Mouse (Mus musculus) liver, adult 2 months (tissue): ENCODE data around the gene Uck2. TPM values are rescaled to one million over a fixed set of nuclear protein-coding genes. Genes with fewer than 3 reads are reported as not detected.

Source experiments
- DNase-seq: peaks from one replicate; pipeline ENCODE4 v3.0.0-alpha.2; 2011; ENCODE audit warnings: low read depth, low spot score; ENCODE audit errors: extremely low read depth
- H3K27ac ChIP-seq: fragments of 200-500 bp; replicated peaks from 2 replicates; pipeline ENCODE4 v1.5.1; 2012; ENCODE audit warnings: low read depth, mild to moderate bottlenecking, control low read depth, inconsistent platforms, low read length; ENCODE audit not compliant: insufficient read depth
- H3K27me3 ChIP-seq: fragments of 200-500 bp; 2 replicates; pipeline ENCODE4 v1.6.1; 2012; ENCODE audit warnings: mild to moderate bottlenecking, moderate library complexity, low read length, inconsistent platforms; ENCODE audit not compliant: control insufficient read depth, insufficient read depth
- H3K36me3 ChIP-seq: fragments of 200-500 bp; 2 replicates; pipeline ENCODE4 v1.6.1; 2012; ENCODE audit warnings: low read length, inconsistent platforms; ENCODE audit not compliant: control insufficient read depth, insufficient read depth
- H3K4me1 ChIP-seq: fragments of 200-500 bp; 2 replicates; pipeline ENCODE4 v1.6.1; 2011; ENCODE audit warnings: low read length; ENCODE audit not compliant: control insufficient read depth, insufficient read depth
- H3K4me3 ChIP-seq: fragments of 200-500 bp; 2 replicates; pipeline ENCODE4 v1.5.1; 2011; ENCODE audit warnings: low read depth, mild to moderate bottlenecking, control low read depth, low read length, moderate library complexity; ENCODE audit not compliant: insufficient read depth
- H3K79me2 ChIP-seq: fragments of 200-500 bp; 2 replicates; pipeline ENCODE4 v1.6.1; 2012; ENCODE audit warnings: inconsistent platforms, mild to moderate bottlenecking, low read length, moderate library complexity; ENCODE audit not compliant: control insufficient read depth, insufficient read depth
- H3K9ac ChIP-seq: fragments of 200-500 bp; 2 replicates; pipeline ENCODE4 v1.6.1; 2012; ENCODE audit warnings: low read depth, mild to moderate bottlenecking, control low read depth, inconsistent platforms, low read length
- CTCF ChIP-seq: fragments of 200-500 bp; IDR thresholded peaks from 2 replicates; pipeline ENCODE4 v1.5.1; 2011; ENCODE audit warnings: low read depth, low read length, control low read depth
- POLR2A ChIP-seq: fragments of 200-500 bp; IDR thresholded peaks from 2 replicates; pipeline ENCODE4 v1.6.1; 2011; ENCODE audit warnings: low read length, control low read depth; ENCODE audit not compliant: insufficient read depth; ENCODE audit errors: extremely low read depth
- WGBS: fragments of 180-500 bp; shearing (Covaris S2); methylation state at CpG from one replicate; pipeline ENCODE4 v1.1.7; 2018; 5-methylcytosine and 5-hydroxymethylcytosine counted together
- polyA plus RNA-seq: library from polyadenylated mRNA; depleted of rRNA; stranded (reverse); fragments of >200 nt; gene quantifications from 2 replicates; pipeline ENCODE4 v1.2.3, GENCODE M21; 2012; rRNA removed
- total RNA-seq: library from RNA; depleted of rRNA; stranded (reverse); fragments of >200 nt; gene quantifications from 2 replicates; pipeline ENCODE4 v1.2.3, GENCODE M21; 2014; rRNA removed

The Uck2 gene
- total RNA-seq (7.0 and 7.2 TPM in 2 replicates), polyA plus RNA-seq (7.3 and 9.7 TPM in 2 replicates)

DNA sequence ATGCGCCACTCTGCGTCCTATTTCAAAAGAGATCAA lies at the start of gene Uck2:
Gene Uck2, minus strand, starts transcription at position 1 of the 36 bp plus-strand sequence.
- Histone ChIP-seq H3K27ac (peak within 1 kb of the TSS; percentile 63), H3K4me1 (peaks cover 8% of the 10 kb centered on the region; the same call in 1 of the 2 replicates), H3K4me3 (peak within 1 kb of the TSS; percentile 77), H3K9ac (peak within 1 kb of the TSS; percentile 87), H3K36me3 (no peaks in the 10 kb centered on the region), H3K79me2 (peaks cover 17% of the 10 kb centered on the region; the same call in 1 of the 2 replicates), H3K27me3 (no peaks in the 10 kb centered on the region)
- no peak for DNase-seq
- TF ChIP-seq POLR2A (no peak), CTCF (no peak)
- 0% methylated on average over 2 of the region's 2 CpGs for WGBS

DNA sequence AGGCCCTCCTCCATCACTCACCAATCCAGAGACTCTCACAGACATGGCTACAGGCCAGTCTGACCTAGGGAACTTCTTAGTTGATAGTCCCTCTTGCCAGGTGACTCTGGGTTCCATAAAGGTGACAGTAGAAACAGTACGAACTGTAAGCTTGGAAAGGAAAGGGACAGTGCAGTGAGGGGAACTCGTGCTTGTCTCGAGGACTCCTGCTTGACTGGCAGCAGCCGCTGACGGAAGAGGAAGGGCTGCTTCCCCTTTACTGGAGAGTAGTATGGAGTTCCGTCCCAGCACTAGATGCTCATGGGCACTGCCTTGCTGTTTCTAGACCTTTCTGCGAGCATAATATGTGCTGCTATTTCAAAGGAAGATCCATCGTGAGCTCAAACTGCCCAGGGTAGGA lies 46.0 kb upstream of the Uck2 start:
- DNase-seq, result no peak
- TF ChIP-seq POLR2A (no peak), CTCF (no peak)
- Histone ChIP-seq H3K79me2 (no peaks in the 10 kb centered on the region), H3K27me3 (no peaks in the 10 kb centered on the region), H3K36me3 (peaks cover 41% of the 10 kb centered on the region), H3K27ac (no peak overlapping the region; the same call in 1 of the 2 replicates), H3K9ac (no peak overlapping the region), H3K4me1 (no peaks in the 10 kb centered on the region), H3K4me3 (no peak overlapping the region)
- WGBS, result 86% methylated on average over 8 of the region's 8 CpGs

DNA sequence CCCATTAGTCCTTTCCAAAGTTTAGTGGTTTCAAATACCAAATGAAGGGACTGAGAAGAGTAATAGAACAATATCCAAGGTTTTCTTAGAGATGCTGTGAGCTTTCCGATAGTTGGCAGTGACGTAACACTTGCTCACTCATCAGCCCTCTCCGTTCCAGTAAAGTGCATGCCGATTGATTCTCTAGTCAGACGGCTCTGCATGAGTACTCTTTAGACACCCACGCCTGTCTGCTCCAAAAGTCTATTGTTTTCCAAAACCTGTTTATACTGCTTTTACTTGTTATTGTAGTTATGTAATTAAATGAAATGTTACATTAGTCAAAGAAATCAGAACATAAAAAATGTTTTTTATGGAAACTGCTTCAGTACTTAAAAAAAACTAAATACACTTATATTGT lies 43.7 kb upstream of the Uck2 start:
- Histone ChIP-seq H3K9ac (no peak overlapping the region), H3K4me1 (no peaks in the 10 kb centered on the region), H3K27ac (no peak overlapping the region), H3K36me3 (peaks cover 49% of the 10 kb centered on the region), H3K4me3 (no peak overlapping the region), H3K27me3 (no peaks in the 10 kb centered on the region), H3K79me2 (no peaks in the 10 kb centered on the region)
- no peak for DNase-seq
- 80% methylated on average over 6 of the region's 6 CpGs for WGBS
- no peak for TF ChIP-seq CTCF
- no peak for TF ChIP-seq POLR2A

DNA sequence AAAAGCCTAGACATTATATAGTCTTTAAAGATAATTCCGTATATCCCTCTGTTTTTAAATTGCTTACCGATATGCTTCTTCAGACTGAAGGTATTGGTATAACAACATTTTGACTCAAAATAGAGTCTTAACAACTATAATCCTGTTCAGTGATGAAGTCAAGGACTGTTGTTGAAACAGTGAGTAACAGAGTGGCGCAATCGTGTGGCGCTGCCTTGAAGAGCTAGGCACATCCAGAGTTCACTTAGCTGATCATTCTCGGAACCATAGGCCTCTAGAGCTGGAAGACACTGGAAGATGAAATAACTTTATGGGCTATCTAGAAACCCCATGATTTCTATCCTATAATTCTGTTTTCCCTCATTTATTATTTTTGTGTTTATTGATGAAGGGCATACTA lies 36.6 kb upstream of the Uck2 start:
- Histone ChIP-seq H3K36me3 (peaks cover 52% of the 10 kb centered on the region), H3K9ac (no peak overlapping the region), H3K4me3 (no peak overlapping the region), H3K27ac (no peak overlapping the region), H3K79me2 (no peaks in the 10 kb centered on the region), H3K4me1 (no peaks in the 10 kb centered on the region), H3K27me3 (no peaks in the 10 kb centered on the region)
- TF ChIP-seq CTCF, result no peak
- no peak for TF ChIP-seq POLR2A
- 75% methylated on average over 6 of the region's 6 CpGs for WGBS
- DNase-seq, result peak; percentile 31

DNA sequence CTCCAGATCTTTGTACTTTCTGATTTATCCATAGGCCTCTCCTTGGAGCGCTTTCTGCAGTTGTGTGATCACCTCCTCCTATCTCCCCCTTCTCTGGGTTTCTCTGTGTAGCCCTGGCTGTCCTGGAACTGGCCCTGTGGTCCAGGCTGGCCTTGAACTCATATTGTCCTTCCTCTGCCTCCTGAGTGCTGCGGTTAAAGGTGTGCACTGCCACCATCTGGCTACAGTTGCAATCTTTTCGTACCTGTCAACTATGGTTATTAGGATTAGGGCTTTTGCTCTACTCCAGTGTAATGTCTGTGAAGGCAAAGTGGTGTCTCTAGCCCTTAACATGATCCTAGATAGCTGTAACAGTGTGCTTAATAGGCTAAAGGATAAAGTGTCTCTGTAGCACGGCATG lies 28.1 kb upstream of the Uck2 start:
- no peak overlapping the region for H3K27ac ChIP-seq
- WGBS, result 63% methylated on average over 4 of the region's 4 CpGs
- peaks cover 3% of the 10 kb centered on the region; the same call in 1 of the 2 replicates for H3K4me1 ChIP-seq
- H3K27me3 ChIP-seq, result no peaks in the 10 kb centered on the region
- peaks cover 19% of the 10 kb centered on the region for H3K36me3 ChIP-seq
- no peak overlapping the region for H3K4me3 ChIP-seq
- H3K79me2 ChIP-seq, result no peaks in the 10 kb centered on the region; the same call in 1 of the 2 replicates
- no peak overlapping the region for H3K9ac ChIP-seq
- DNase-seq, result no peak
- 0 out of 2 replicates have a peak, but pooled peaks have one; percentile 29 for TF ChIP-seq CTCF
- TF ChIP-seq POLR2A, result no peak

DNA sequence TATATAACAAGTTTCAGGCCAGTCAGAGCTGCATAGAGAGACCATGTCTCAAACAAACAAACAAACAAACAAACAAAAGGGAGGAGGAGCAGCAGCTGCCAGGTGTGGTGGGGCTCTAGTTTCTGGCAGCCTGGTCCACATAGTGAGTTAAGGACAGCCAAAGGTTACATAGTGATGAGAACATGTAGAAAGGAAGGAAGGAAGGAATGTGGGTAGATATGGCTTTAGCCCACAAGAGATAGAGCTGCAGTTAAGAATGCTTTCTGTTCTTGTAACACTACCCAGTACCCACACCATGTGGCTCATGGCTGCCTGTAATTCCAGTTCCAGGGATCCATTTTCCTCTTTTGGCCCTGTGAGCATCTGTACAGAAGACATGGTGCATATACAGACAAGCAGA lies 27.2 kb upstream of the Uck2 start:
- TF ChIP-seq POLR2A, result no peak
- TF ChIP-seq CTCF, result no peak
- Histone ChIP-seq H3K27me3 (no peaks in the 10 kb centered on the region), H3K36me3 (peaks cover 15% of the 10 kb centered on the region), H3K27ac (no peak overlapping the region), H3K4me1 (peaks cover 7% of the 10 kb centered on the region), H3K9ac (no peak overlapping the region), H3K79me2 (no peaks in the 10 kb centered on the region; the same call in 1 of the 2 replicates), H3K4me3 (no peak overlapping the region)
- no peak for DNase-seq
